Mouse (Mus musculus): ENCODE results near the gene Vapa.

- TF ChIP-seq CTCF (IDR thresholded peaks at IDR 0.05; ENCODE audit: control insufficient read depth, insufficient read depth, insufficient read length): peak; percentile 14
- TF ChIP-seq CEBPB (IDR thresholded peaks at IDR 0.05; ENCODE audit: low read depth): no peak
- TF ChIP-seq MAX (IDR thresholded peaks at IDR 0.05): no peak
- no peak for TF ChIP-seq MYOG (IDR thresholded peaks at IDR 0.05; ENCODE audit: control insufficient read depth, extremely low read depth, insufficient read length)
These were observed 789 bp downstream of the Vapa start for GRCm38 (mm10) chr17:65612391-65613141.
